Mouse (Mus musculus) gonadal fat pad, adult 2 months (tissue): ENCODE data around the gene Hkdc1. TPM values are rescaled to one million over a fixed set of nuclear protein-coding genes. Genes with fewer than 3 reads are reported as not detected.

Experiments used
- DNase-seq: peaks from one replicate; pipeline ENCODE4 v3.0.0-alpha.2; 2012; ENCODE audit warnings: low read depth
- polyA plus RNA-seq: library from polyadenylated mRNA; depleted of rRNA; stranded (reverse); fragments of >200 nt; gene quantifications from 2 replicates; pipeline ENCODE4 v1.2.3, GENCODE M21; 2012

Gene Hkdc1
- polyA plus RNA-seq, 1 experiment = 0.12 TPM

DNA sequence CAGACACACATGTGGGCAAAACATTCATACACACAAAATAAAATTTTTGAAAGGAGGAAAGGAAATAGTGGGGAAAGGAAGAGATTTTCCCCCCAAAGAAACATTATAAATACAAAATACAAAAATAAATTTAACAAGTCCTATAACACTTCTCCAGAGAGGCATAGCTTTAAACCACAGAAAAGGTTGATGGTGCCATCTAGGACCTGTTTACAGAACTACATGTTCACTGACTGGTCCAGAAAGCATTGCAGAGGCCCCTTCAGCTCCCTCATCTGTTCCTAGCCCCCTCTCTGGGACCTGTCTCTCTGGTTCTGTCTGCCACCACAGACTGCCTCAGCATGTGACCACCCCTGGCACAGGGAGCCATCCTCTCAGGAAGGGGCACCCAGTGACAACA lies 41.4 kb downstream of the Hkdc1 start:
- no peak for DNase-seq

GRCm38 (mm10) chr10:62379808-62380207 lies 42.5 kb downstream of the Hkdc1 start, which contains the start of gene Hk1:
Gene Hk1, minus strand, starts transcription at chr10:62379908.
- DNase-seq = no peak

DNA sequence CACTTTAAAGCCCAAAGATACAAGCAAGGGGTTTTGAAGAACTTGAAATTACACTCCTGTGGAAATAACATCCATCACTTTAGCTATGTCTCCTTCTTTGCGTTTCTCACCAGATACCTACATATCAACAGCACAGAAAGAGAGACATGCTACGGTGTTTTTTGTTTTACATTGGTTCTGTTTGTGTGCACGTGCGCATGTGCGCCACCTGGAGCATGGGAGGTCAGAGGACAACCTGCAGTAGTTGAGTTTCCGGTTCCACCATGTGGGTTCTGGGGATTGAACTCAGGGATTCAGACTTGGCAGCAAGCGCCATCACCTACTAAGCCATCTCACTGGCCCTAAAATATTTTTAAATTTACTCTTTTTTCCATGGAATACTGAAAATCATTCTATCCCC lies 63.5 kb downstream of the Hkdc1 start:
- DNase-seq = no peak

DNA sequence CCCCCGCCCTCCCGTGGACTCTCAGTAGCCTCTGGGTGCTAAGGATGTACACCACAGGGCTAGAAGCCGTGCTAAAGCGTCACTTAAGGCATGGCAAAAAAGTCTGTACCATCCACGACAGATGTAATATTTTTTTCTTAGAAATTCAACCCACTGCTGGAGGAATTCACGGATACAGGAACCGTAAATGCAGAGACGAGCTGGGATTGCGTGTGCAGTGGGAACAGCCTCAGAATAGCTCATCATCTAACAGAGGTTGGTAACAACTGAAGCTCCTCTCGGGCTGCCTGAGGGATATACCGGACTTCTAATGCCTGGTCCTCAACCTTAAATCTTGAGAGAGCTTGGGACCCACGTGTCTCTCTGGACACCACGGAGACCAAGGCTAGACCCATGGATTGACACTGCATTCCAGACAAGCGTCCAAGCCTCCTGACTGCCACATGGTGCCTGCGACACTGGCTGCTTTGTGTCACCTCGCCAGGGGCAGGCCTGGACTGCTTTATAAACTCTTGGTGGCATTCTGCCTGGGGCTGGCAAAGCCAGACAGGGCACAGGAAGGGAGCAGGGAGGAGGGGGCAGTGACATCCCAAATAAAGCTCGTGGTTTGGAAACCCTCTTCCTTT lies 66.1 kb downstream of the Hkdc1 start:
- no peak for DNase-seq

DNA sequence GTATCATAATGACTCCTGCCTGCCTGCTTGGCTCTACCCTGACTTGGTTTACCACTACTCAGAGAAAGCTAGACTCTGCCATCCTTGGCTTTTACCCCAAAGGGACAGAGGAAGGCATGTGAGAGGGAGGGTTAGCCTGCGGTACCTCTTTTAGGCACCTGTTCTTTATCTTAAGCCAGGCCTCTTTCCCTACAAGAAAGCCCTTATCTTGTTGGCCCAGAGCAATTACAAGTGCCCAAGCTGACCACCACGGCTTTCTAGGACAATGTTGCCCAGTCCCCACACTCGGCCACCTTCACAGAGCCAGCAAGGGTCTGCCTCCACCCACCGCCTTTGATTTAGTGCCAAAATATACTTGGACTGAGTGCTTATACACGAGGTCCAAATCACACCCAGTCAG lies 77.1 kb downstream of the Hkdc1 start:
- DNase-seq = no peak

DNA sequence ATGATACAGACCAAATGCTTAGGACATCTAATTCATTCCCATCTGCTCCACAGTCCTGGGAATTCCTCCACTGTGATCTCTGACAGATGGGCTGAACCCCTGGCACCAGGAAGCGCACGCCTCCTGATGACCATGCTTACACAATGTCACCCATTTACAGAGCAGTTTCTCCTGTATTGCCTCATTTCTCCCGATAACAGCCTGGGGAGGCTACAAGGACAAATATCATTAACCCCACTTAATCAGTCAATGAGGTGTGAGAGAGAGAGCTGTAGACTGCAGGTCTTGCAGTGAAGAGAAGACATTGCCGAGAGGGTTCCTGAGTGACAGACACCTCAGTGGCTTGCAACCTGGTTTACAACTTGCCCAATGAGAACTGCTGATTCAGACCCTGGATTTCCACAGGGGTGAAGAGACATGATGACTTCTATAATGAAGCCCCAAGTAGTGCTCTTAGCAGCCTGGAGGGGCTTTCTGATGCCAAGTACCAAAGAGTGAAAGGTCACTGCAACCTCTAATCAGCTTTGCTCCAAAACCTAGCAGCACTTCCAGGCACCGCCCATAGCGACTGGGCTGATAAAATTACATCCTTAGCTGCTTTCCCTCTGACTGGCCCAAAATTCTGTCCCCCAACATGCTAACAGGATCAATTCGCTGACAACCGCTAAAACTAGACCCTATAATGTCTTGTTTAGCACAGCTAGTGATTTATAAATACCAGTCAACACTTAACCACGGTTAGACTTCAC lies 78.1 kb downstream of the Hkdc1 start:
- no peak for DNase-seq

- no peak for DNase-seq
Measured at GRCm38 (mm10) chr10:62342512-62342911, 79.8 kb downstream of the Hkdc1 start.

DNA sequence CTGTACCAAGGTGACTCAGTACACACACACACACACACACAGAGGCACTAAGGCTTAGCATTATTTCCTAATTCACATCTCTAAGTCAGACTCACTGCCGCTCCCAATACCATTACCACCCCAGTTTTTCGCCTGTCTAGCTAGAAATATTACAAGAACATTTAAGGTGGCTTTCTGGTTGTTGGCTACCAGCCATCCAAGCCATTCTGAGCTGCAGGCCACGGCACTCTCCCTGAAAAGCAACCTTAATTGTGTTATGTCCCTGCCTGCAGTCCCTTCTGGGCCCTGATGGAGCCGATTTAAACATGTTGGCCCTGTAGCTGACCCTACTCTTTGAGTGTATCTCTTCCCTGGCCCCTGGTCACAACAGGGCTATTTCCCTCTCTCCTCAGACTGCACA lies 80.3 kb downstream of the Hkdc1 start:
- no peak for DNase-seq

DNA sequence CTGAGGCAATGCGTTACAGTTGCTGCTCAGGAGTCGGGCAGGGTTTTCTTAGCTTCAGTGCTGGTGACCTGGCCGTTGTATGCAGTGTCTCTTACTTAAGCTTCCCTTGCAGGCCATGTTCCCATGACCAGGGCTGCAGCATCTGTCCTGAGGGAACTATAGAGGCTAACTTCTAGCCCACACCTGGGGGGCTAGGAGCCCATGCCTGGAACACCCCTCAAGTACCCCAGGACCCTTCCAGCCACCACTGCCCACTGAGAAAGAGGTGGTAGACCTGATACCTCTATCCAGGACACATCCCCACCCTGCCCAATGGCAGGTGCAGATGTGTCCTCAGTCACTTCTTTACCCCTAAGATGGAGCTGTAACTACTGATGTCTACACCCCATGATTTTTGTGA lies 81.3 kb downstream of the Hkdc1 start:
- no peak for DNase-seq

GRCm38 (mm10) chr10:62340095-62340731 lies 82.1 kb downstream of the Hkdc1 start:
- no peak for DNase-seq

DNA sequence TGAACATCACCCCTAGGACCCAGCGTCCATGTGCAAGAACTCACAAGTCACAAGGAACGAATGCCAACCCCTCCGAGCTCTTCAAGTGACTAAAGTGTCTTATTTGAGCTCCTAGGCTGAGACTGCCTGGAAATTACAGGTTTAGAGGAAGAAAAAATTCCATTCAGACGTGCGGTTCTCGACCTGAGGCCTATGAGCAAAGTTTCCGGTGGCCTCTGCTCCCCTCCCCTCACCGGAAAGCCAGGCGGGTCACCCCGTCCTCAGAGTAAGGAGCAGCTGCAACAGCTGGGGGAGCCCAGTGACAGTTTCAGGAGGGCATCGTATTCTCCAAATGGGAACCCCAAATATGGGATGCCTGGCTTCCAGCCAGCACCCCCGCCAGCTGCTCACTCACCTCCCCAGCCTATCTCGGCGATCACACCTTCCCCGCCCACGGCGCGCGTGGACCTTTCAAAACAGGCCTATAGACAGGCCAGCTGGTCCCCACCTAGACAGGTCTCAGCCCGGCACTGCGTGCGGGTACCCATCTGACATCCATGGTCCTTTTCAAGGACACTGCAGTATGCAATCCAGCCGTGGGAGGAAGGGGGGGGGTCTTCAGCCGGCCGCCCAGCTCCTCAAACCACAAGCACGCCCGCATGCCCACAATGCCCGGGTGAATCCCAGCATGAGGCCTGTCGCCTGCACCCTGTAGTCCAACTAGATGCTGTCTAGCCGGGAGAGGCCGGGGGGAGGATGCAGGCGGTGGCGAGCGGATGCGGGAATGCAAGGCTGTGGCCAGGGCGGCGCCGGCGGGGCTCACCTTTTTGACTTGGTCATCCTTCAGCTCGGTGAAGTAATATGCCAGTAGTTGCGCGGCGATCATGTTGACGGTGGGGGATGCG lies 82.8 kb downstream of the Hkdc1 start:
- no peak for DNase-seq

- DNase-seq = no peak
Measured at GRCm38 (mm10) chr10:62338626-62339025, 83.7 kb downstream of the Hkdc1 start.

DNA sequence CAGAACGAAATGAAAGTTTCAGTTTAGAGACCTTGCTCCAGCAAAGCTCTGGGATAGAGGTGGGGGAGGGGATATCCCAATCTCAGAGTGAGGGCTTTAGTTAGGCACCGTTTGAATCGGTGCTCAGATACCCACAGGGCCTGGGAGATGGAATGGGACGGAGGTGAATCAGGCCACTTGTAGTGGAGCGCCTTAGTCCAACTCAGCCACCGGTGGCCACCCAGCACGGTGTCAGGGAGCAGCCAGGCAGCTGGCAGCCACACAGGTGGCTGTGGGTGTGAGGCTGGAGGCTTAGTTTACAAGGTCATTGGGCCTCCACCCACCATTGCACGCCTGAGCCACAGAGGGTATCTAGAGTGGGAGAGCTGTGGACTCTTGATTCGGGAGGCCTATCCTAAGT lies 84.1 kb downstream of the Hkdc1 start:
- no peak for DNase-seq

DNA sequence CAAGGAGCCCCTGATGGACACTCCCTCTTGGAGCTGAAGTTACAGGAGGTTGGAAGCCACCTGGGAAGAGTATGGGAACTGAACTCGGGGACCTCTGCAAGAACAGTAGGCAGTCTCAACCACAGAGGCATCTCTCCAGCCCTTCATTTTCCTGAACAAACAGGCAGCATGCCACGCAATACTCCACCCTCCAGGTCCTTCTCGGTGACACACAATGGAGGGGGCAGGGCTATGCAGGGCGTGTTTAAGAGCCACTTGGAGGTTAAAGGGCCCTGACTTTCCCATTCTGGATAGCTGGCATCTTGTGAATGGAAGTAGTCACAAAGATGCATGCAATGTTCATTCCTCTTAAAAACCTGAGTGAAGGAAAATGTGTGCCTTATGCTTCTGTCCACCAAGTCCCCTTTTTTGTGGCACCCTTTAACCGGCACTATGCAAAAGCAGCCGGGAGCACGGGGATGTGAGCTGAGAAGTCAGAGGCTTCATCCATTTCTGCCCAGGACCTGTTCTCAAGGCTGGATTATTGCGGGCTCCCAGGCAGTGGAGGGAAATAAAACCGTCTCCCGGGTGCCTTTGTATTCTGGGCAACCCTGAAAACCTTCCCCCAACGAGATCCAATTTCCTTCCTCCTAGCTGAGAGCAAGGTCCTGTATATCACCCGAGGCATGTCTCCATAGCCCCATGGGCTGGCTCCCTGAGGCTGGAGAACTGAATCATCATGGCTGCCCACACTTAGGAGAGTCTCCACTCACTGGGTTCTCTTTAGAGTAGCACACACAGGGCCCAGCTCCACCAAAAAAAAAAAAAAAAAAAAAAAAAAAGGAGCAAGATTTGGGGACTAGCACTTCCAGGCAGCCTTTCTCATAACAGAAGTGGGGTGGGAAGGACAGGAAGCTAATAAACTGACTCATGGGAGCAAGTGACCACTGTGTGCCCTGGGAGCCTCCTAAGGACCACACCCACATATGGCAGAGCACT lies 85.4 kb downstream of the Hkdc1 start:
- no peak for DNase-seq

- DNase-seq = no peak
Measured at GRCm38 (mm10) chr10:62335423-62335776, 86.9 kb downstream of the Hkdc1 start.

DNA sequence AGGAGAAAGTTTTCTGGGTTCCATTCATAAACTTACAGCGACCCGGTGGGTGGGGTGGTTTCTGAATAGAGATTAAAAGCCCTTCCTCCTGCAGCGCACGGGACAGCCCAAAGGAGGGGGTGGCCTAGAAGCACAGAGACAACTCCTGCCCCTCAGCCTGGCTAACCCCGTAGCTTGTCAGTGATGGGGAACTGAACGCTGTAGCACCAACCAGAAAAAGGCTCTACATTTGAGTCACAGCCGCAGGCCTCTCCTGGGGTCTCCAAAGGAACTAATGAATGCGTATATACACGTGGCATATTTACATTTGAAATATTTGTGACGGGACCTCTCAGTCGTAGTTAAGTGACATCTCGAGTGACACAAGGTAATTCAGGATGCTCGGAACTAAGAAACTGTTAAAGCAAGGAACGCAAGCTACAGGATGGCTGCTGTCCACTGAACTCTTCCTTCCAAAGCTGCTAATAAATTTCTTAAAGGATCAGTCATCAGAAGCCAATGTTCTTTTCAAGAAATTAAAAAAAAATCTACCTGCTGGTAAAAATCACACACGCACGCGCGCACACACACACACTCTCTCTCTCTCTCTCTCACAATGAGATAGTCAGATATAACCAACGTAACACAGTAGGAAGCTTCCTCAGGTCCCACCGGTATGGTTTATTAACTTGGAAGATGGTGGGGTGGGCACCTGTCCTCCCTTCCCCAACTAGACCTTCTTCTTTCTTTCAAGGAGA lies 87.4 kb downstream of the Hkdc1 start:
- DNase-seq = no peak

DNA sequence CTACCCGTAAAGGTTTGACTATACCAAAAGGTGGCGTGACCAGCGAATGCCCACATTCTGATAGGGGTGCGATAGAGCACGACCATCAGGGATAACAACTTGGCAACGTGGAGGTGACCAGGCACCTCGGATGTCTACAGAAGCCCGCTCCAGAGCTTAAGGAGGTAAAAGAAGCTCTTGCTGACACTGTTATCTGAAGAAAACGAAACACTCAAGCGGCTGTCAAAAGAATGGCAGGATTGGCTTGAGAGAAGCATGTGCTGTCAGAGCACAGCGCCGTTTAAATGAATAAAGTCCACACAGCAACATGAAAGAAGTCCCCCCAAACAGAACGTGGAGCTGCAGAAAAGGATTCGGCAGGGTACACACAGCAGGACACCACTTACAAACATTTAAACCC lies 89.0 kb downstream of the Hkdc1 start:
- no peak for DNase-seq
